Mouse (Mus musculus) kidney, adult 2 months (tissue): ENCODE measurements around the gene Trnp1.

Source experiments
- CTCF ChIP-seq: fragments of 200-500 bp; conservative IDR thresholded peaks from 2 replicates; pipeline ENCODE4 v1.5.1; 2011; ENCODE audit warnings: low read depth, mild to moderate bottlenecking, control low read depth, low read length, moderate library complexity, mixed read lengths; ENCODE audit not compliant: insufficient read depth, insufficient read length
- POLR2A ChIP-seq: fragments of 200-500 bp; IDR thresholded peaks from one replicate; pipeline ENCODE4 v1.6.1; 2011; ENCODE audit warnings: low read depth, low read length, control low read depth

DNA sequence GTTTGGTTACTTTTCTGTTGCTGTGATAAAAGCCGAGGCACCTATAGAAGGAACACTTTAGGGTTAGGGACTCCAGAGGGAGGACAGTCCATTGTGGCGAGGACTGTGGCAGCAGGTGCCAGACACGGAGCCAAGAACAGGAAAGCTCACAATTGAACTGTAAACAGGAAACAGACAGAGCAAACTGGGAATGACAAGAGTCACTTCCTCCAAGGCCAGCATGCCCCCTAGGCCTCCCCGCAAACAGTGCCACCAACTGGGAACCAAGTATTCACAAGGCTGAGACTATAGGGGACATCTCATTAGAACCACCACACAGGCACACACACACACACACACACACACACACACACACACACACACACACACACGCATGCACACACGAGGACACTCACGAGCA lies 45.9 kb downstream of the Trnp1 start:
- TF ChIP-seq POLR2A (no peak), CTCF (no peak)
